Mouse (Mus musculus) liver, embryonic 14.5 days (tissue): Measurements from ENCODE around the gene Polr3b.

ENCODE experiments used
- CTCF ChIP-seq: IDR thresholded peaks from 2 replicates; pipeline ENCODE4 v1.5.1; 2016; ENCODE audit warnings: antibody characterized with exemption, low read depth, control low read depth
- EP300 ChIP-seq: IDR thresholded peaks from 2 replicates; pipeline ENCODE4 v1.6.1; 2016; ENCODE audit warnings: antibody characterized with exemption, low read depth

GRCm38 (mm10) chr10:84645940-84646339, 23.8 kb downstream of the Polr3b start:
- no peak for TF ChIP-seq CTCF
- TF ChIP-seq EP300, result no peak
